Mouse (Mus musculus): Measurements from ENCODE around the gene Armcx4. TPM values are rescaled to one million over a fixed set of nuclear protein-coding genes. Genes with fewer than 3 reads are reported as not detected.

Armcx4 gene
- total RNA-seq, 2 experiments from 2014 or later = 12.8 to 17.2 TPM

Other genes with a start within 250 kb of the Armcx4 start
- not detected for gene Taf7l, start 210.0 kb upstream of the Armcx4 start, total RNA-seq (2021)
- gene Timm8a1, start 144.7 kb upstream of the Armcx4 start, total RNA-seq (2021) = 10 to 100 TPM; 52.9 to 58.0 TPM
- gene Btk, start 102.9 kb upstream of the Armcx4 start, total RNA-seq (2021) = 1 to 10 TPM; 2.5 to 3.3 TPM
- gene Rpl36a, start 100.9 kb upstream of the Armcx4 start, total RNA-seq (2021) = 100 to 1,000 TPM; 336 to 341 TPM
- gene Gla, start 85.4 kb upstream of the Armcx4 start, total RNA-seq (2021) = 1 to 10 TPM; 5.4 to 5.8 TPM
- 10 to 100 TPM; 83.6 to 83.9 TPM for gene Hnrnph2, start 85.3 kb upstream of the Armcx4 start, total RNA-seq (2021)
- gene Armcx1, start 31.4 kb downstream of the Armcx4 start, total RNA-seq (2021) = 10 to 100 TPM; 18.5 to 23.0 TPM
- 10 to 100 TPM in 1 of 2 experiments, 1 to 10 TPM in 1; 8.3 to 10.6 TPM for gene Armcx6, start 64.9 kb downstream of the Armcx4 start, total RNA-seq (2021)
- gene Armcx3, start 70.1 kb downstream of the Armcx4 start, total RNA-seq (2021) = 10 to 100 TPM; 36.8 to 38.9 TPM
- gene Armcx2, start 122.7 kb downstream of the Armcx4 start, total RNA-seq (2021) = 10 to 100 TPM; 43.8 to 47.1 TPM